Mouse (Mus musculus): ENCODE measurements at regions not wholly inside any gene's neighbourhood (a gene's known extent, or its start where the extent isn't known, plus 50 kb on each side); places are given as distances from the start of the nearest gene placed in this dataset.

GRCm38 (mm10) chr16:30879878-30880277, 201.4 kb downstream of the Xxylt1 start:
- ATAC-seq (ENCODE audit: insufficient read depth) (no peak), DNase-seq (no peak)
- H3K27me3 ChIP-seq (ENCODE audit: insufficient read depth, low read length): no peaks in the 10 kb centered on the region
- no peaks in the 10 kb centered on the region for H3K4me1 ChIP-seq (ENCODE audit: insufficient read depth)
- H3K4me3 ChIP-seq (ENCODE audit: low read depth, low read length): no peak overlapping the region
- no peaks in the 10 kb centered on the region for H3K9me3 ChIP-seq (ENCODE audit: low read depth, low read length)
- H3K9ac ChIP-seq: no peak overlapping the region
- TF ChIP-seq CTCF (IDR thresholded peaks at IDR 0.05; ENCODE audit: low read depth): no peak
- no peaks in the 10 kb centered on the region for H3K36me3 ChIP-seq (ENCODE audit: insufficient read depth)
- H3K4me2 ChIP-seq: no peak overlapping the region
- no peak overlapping the region for H3K27ac ChIP-seq (ENCODE audit: low read depth)
- WGBS: 77% methylated on average over 1 of the region's 1 CpGs

DNA sequence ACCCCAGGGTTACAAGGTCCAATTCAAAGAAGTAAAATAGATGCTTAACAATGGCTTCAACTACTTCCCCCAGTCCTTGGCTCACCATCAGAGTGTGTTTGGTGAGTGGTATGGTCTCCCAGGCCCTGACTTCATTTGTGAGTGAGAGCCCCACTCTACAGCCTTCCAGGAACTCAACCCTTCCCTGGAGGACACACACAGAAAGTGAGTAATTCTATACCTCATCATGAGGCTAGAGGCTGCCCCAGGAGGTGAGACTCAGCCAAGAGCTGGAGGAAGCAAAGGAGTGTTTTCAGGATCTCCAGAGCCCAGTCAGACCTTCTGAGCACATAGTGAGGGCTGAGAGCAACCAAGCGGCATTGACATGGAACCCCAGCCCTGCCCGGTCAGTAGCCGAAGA, 200.6 kb downstream of the Xxylt1 start:
- Histone ChIP-seq H3K4me2 (no peak overlapping the region), H3K4me3 (ENCODE audit: low read depth, low read length) (no peak overlapping the region), H3K27ac (ENCODE audit: low read depth) (no peak overlapping the region), H3K36me3 (ENCODE audit: insufficient read depth) (no peaks in the 10 kb centered on the region), H3K9me3 (ENCODE audit: low read depth, low read length) (no peaks in the 10 kb centered on the region), H3K9ac (no peak overlapping the region), H3K4me1 (ENCODE audit: insufficient read depth) (no peaks in the 10 kb centered on the region), H3K27me3 (ENCODE audit: insufficient read depth, low read length) (no peaks in the 10 kb centered on the region)
- no peak for DNase-seq
- TF ChIP-seq CTCF (IDR thresholded peaks at IDR 0.05; ENCODE audit: low read depth): no peak
- no peak for ATAC-seq (ENCODE audit: insufficient read depth)
- WGBS: 93% methylated on average over 3 of the region's 3 CpGs

GRCm38 (mm10) chr16:30881186-30881585, 200.0 kb downstream of the Xxylt1 start:
- ATAC-seq (ENCODE audit: insufficient read depth) (no peak), DNase-seq (no peak)
- WGBS: 55% methylated on average over 5 of the region's 5 CpGs
- TF ChIP-seq CTCF (IDR thresholded peaks at IDR 0.05; ENCODE audit: low read depth): no peak
- Histone ChIP-seq H3K36me3 (ENCODE audit: insufficient read depth) (no peaks in the 10 kb centered on the region), H3K4me1 (ENCODE audit: insufficient read depth) (no peaks in the 10 kb centered on the region), H3K4me2 (no peak overlapping the region), H3K27ac (ENCODE audit: low read depth) (no peak overlapping the region), H3K9ac (no peak overlapping the region), H3K27me3 (ENCODE audit: insufficient read depth, low read length) (no peaks in the 10 kb centered on the region), H3K4me3 (ENCODE audit: low read depth, low read length) (no peak overlapping the region), H3K9me3 (ENCODE audit: low read depth, low read length) (no peaks in the 10 kb centered on the region)

DNA sequence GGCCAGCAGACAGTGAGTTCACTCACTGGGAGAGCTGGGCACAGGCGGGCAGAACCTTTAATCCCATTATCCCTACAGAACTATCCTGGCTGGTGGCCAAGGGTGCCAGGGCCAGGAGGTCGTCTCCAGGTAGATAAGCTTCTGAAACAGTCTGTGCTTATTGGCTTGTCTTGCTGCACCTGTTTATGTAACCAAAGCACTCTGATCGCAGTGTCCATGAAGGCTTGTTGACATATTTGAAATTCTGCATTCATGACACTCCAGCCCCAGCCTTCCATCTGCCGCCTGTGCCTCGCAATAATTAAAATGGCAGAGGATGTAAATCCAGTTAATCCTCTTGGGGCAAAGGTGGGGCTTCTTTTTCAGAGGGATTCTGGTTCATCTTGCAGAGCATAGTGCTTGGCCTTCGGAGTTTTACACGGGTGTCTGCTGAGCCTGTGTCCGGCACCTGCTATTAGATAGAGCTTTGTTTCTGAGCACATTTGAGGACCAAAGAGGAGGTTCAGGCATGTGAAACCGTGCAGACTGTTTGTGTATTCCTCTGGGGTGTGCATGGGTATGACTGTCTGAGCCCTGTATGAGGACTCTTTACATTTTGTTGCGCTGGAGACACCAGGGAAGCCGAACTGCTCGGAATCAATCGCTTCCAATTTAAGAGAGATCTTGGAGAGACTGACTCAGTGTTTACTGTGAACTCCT, 197.6 kb downstream of the Xxylt1 start:
- no peak overlapping the region for H3K9ac ChIP-seq
- TF ChIP-seq CTCF (IDR thresholded peaks at IDR 0.05; ENCODE audit: low read depth): no peak
- H3K36me3 ChIP-seq (ENCODE audit: insufficient read depth): no peaks in the 10 kb centered on the region
- no peak overlapping the region for H3K27ac ChIP-seq (ENCODE audit: low read depth)
- WGBS: 46% methylated on average over 13 of the region's 13 CpGs
- no peaks in the 10 kb centered on the region for H3K9me3 ChIP-seq (ENCODE audit: low read depth, low read length)
- no peaks in the 10 kb centered on the region for H3K4me1 ChIP-seq (ENCODE audit: insufficient read depth)
- H3K27me3 ChIP-seq (ENCODE audit: insufficient read depth, low read length): no peaks in the 10 kb centered on the region
- H3K4me2 ChIP-seq: no peak overlapping the region
- DNase-seq (no peak), ATAC-seq (ENCODE audit: insufficient read depth) (no peak)
- H3K4me3 ChIP-seq (ENCODE audit: low read depth, low read length): no peak overlapping the region

- DNase-seq (no peak), ATAC-seq (ENCODE audit: insufficient read depth) (no peak)
- no peaks in the 10 kb centered on the region for H3K9me3 ChIP-seq (ENCODE audit: low read depth, low read length)
- TF ChIP-seq CTCF (IDR thresholded peaks at IDR 0.05; ENCODE audit: low read depth): no peak
- no peak overlapping the region for H3K4me3 ChIP-seq (ENCODE audit: low read depth, low read length)
- no peaks in the 10 kb centered on the region for H3K4me1 ChIP-seq (ENCODE audit: insufficient read depth)
- H3K4me2 ChIP-seq: no peak overlapping the region
- H3K9ac ChIP-seq: no peak overlapping the region
- no peak overlapping the region for H3K27ac ChIP-seq (ENCODE audit: low read depth)
- WGBS: 48% methylated on average over 6 of the region's 6 CpGs
- H3K36me3 ChIP-seq (ENCODE audit: insufficient read depth): no peaks in the 10 kb centered on the region
- H3K27me3 ChIP-seq (ENCODE audit: insufficient read depth, low read length): no peaks in the 10 kb centered on the region
Measured at GRCm38 (mm10) chr16:30884189-30884551, 197.1 kb downstream of the Xxylt1 start.

GRCm38 (mm10) chr16:30886982-30887381, 194.2 kb downstream of the Xxylt1 start:
- WGBS: 30% methylated on average over 1 of the region's 1 CpGs
- no peaks in the 10 kb centered on the region for H3K36me3 ChIP-seq (ENCODE audit: insufficient read depth)
- DNase-seq: no peak

GRCm38 (mm10) chr16:30887536-30887935, 193.7 kb downstream of the Xxylt1 start:
- no peaks in the 10 kb centered on the region for H3K9me3 ChIP-seq (ENCODE audit: low read depth, low read length)
- H3K36me3 ChIP-seq (ENCODE audit: insufficient read depth): no peaks in the 10 kb centered on the region
- H3K4me2 ChIP-seq: no peak overlapping the region
- 82% methylated on average over 1 of the region's 1 CpGs for WGBS
- TF ChIP-seq CTCF (IDR thresholded peaks at IDR 0.05; ENCODE audit: low read depth): no peak
- DNase-seq: no peak
- H3K9ac ChIP-seq: no peak overlapping the region
- ATAC-seq (ENCODE audit: insufficient read depth): no peak
- H3K4me1 ChIP-seq (ENCODE audit: insufficient read depth): no peaks in the 10 kb centered on the region
- H3K4me3 ChIP-seq (ENCODE audit: low read depth, low read length): no peak overlapping the region
- no peak overlapping the region for H3K27ac ChIP-seq (ENCODE audit: low read depth)
- no peaks in the 10 kb centered on the region for H3K27me3 ChIP-seq (ENCODE audit: insufficient read depth, low read length)

More at GRCm38 (mm10) chr16:30886982-30887381, 194.2 kb downstream of the Xxylt1 start:
- Histone ChIP-seq H3K27ac (ENCODE audit: low read depth) (no peak overlapping the region), H3K9me3 (ENCODE audit: low read depth, low read length) (no peaks in the 10 kb centered on the region), H3K4me2 (no peak overlapping the region), H3K27me3 (ENCODE audit: insufficient read depth, low read length) (no peaks in the 10 kb centered on the region), H3K4me1 (ENCODE audit: insufficient read depth) (no peaks in the 10 kb centered on the region), H3K9ac (no peak overlapping the region), H3K4me3 (ENCODE audit: low read depth, low read length) (no peak overlapping the region)
- TF ChIP-seq CTCF (IDR thresholded peaks at IDR 0.05; ENCODE audit: low read depth): no peak
- no peak for ATAC-seq (ENCODE audit: insufficient read depth)

Data from lung, embryonic 14.5 days (tissue).